Mouse (Mus musculus): ENCODE data around the gene Oxct2a.

- TF ChIP-seq CTCF (IDR thresholded peaks at IDR 0.05; ENCODE audit: insufficient read depth, low read depth, low read length) (no peak), POLR2A (IDR thresholded peaks at IDR 0.05; ENCODE audit: insufficient read depth, low read depth, low read length) (no peak)
Measured at GRCm38 (mm10) chr4:123313010-123313409, 10.4 kb downstream of the Oxct2a start.

All from olfactory bulb, adult 2 months (tissue).